Mouse (Mus musculus) kidney, adult 9 months (tissue): ENCODE results near the gene Hip1.

ENCODE experiments used
- DNase-seq: peaks from one replicate; pipeline ENCODE4 v3.0.0; 2022

Gene Hip1

GRCm38 (mm10) chr5:135544865-135545797 is at the start of gene Hip1:
Gene Hip1 (minus strand): TSS chr5:135545120.
- peak; percentile 100 for DNase-seq

DNA sequence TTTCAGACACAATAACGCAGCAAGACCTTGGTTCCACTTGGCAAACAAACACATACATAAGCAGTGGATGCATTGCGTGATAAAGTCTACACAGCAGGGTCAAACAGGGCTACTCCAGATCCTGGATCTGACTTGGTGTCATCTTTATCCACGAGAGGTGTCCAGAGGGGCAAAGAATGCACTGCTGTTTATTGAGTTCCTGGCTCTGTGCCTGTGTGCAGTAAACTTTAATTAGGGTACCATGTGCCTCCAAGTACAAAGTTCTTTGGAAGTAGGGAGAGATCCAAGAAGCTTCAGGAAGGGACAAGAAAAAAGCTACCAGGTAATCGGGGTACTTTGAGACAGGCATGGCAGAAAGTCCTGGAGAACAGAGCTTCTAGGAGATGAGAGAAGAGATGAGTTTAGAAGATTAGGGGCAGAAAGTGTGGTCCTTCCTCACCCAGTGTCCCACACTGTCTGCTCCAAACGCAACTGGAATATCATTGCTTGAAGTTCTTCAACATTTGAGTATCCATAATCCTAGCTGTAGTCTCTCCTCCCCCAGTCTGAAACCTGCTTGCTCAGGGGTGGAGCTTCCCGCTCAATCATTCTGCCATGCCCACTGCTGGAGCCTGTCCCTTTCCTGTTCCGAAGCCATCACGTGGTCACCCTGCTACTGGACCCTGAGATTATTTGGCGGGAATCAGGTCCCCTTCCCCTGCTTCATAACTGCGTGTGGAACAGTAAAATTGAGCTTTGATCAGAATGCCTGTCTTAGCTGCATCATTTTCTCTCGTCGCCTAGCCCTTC is 45.3 kb upstream of the Hip1 start:
- DNase-seq, result peak; percentile 85

GRCm38 (mm10) chr5:135587764-135588163 is 42.8 kb upstream of the Hip1 start:
- DNase-seq, result no peak

DNA sequence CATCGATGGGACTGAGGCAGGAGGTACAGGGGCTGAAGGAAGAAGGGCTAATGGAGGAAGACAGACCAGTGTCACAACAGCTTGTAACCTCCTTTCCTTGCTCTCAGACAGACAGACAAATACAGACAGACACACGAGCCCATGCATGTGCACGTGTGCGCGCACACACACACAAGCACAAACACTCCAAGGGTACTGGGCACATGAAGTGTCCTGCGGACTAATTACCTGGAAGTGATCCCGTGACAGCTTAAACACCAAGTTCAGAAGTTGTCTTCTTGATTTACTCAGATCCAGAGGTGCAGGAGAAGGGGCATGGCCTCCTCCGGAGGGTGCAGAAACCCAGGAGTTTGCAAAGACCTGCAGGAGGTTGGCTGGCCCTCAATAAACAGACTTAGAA is 40.8 kb upstream of the Hip1 start:
- no peak for DNase-seq

GRCm38 (mm10) chr5:135582330-135582729 is 37.4 kb upstream of the Hip1 start:
- no peak for DNase-seq

GRCm38 (mm10) chr5:135579331-135579751 is 34.4 kb upstream of the Hip1 start:
- DNase-seq, result no peak

DNA sequence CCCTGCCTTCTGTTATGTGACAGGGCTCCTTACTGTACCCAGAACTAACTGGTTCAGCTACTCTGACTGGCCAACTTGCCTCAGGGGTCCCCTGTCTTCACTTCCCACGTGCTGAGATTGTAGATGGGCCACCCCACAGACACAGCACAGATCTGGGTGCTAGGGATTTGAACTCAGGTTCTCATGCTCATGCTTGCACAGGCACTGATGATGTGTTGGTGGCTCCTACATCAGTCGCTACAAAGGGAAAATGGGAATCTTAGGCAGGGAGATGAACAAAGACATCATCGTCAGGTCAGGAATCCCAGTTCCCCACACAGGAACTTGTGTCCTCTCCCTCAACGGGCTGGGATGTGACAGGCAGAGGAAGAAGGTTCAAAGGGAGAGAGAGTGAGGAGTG is 31.1 kb upstream of the Hip1 start:
- DNase-seq, result no peak

DNA sequence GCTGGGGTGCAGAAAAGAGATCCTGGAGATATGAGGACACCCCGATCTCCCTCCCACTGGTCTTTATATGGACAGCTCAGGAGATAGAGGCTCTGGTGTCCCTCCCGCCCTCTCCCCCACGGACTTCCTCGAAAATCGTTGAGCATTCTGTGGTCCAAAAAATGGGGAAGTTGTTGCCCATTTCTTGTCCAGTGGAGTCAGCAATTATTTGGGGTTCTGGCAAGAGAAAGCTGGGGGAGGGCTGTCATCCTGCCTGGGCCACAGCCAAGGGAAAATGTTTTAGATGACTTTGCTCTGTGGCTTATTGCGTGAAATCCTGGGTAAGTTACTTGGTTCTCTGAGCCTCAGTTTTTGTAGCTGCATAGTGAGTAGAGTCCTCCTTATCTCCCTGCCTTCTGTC is 28.1 kb upstream of the Hip1 start, which contains the start of gene Ccl24:
Gene Ccl24 (minus strand): TSS at position 44 of the 400 bp plus-strand sequence.
- DNase-seq, result peak; percentile 21

DNA sequence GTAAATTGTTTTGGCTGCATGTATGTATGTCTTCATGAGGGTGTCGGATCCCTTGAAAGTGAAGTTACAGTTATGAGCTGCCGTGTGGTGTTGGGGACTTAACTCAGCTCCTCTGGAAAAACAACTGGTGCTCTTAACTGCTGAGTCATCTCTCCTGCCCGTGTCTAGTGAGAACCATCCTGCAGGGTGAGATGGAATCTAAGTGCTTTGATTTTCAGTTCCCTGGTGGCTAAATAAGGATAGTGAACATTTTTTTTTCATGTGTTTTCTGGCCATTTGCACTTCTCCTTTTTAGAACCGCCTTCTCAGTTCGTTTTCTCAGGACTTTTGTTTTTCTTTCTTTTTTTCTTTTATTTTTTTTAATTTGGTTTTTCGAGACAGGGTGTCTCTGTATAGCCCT is 23.8 kb upstream of the Hip1 start:
- no peak for DNase-seq

- DNase-seq, result no peak
Measured at GRCm38 (mm10) chr5:135567556-135568265, 22.8 kb upstream of the Hip1 start.

DNA sequence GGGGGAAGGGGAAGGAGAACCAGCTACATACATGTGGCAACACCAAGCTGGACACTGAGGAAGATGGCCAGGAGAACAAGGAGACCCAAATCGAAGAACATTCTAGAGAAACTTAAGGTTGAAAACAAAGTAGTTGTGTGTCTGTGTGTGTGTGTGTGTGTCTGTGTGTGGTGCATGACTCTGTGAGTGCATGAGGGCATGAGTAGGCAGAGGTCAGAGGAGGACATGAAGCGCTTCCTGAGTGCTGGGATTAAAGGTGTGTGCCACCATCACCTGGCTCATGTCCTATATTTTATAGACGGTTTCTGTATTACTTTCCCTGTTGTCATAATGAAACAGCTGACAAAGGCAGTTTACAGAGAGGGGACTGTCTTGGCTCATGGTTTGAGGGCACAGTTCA is 18.5 kb upstream of the Hip1 start, which contains the start of gene Ccl26:
Gene Ccl26 (minus strand): TSS at position 101 of the 400 bp plus-strand sequence.
- no peak for DNase-seq

DNA sequence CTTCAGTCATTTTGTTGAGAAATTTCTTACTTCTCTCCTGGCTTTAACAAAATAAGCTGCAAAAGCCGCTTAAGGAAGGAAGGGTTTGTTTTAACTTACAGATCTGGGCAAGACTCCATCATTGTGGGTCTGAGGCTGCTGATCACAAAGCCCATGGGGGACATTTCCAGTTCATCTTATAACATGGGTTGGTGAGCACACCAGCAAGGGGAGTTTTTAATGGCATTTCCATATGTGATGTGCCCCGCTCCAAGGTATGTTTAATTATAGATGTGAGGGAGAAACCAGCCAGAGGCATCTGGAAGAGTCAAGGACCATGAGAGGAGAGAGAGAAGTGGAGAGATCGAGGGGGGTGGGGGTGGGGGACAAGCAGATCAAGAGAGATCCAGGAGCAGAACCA is 12.8 kb upstream of the Hip1 start:
- no peak for DNase-seq

- no peak for DNase-seq
Measured at GRCm38 (mm10) chr5:135557051-135557450, 12.1 kb upstream of the Hip1 start.

GRCm38 (mm10) chr5:135556259-135556658 is 11.3 kb upstream of the Hip1 start:
- DNase-seq, result no peak

DNA sequence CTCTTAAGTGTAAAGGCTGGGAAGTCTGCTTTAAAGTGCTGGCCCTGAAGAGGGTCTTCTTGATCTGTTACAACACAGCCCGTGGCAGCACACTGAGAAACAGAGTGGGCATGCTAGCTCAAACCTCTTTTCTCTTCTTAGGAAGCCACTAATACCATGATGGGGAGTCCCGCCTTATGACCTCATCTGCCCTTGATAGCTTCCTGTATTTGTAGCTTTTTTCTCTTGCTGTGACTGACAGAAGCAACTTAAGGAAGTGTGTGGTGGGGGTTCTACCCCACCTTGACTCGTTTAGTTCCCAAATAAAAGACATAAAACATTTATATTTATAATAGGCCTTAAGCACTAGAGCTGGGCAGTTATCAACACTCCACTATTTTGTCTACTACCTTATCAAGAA is 6.7 kb upstream of the Hip1 start:
- DNase-seq, result no peak

GRCm38 (mm10) chr5:135550910-135551309 is 6.0 kb upstream of the Hip1 start:
- peak; percentile 68 for DNase-seq

DNA sequence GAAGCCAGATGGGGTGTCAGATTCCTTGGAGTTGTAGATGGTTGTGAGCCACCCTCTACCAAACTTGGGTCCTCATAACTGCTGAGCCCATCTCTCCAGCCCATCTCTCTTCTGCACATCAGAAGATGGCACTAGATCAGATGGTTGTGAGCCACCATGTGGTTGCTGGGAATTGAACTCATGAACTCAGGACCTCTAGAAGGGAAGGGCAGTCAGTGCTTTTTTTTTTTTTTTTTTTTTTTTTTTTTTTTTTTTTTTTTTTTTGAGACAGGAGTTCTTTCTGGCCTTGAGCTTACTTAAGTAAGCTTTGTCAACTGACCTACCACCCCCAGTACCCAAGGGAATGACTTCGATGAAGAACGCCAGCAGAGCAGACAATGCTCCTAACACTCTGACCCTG is 3.1 kb upstream of the Hip1 start:
- DNase-seq, result no peak

GRCm38 (mm10) chr5:135544032-135544558 is 825 bp downstream of the Hip1 start:
- no peak for DNase-seq

GRCm38 (mm10) chr5:135537794-135538214 is 7.1 kb downstream of the Hip1 start:
- DNase-seq, result no peak

DNA sequence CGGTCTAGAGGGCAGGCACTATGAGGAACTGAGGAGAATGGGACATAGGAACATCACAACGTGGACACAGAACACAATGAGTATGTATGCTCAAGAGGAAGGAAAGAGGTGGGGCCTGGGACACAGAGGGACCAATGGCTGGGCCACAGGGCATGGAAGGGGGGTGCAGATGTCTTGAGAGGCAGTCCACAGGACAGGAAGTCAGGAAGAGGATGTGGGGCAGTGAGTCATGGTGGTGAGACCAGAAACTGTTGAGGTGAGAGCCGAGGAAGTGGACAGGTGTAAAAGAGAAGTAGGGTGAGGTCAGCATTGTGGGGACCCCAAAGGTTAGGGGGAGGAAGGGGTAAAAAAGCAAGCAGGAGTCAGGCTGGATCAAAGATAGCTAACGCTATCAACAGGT is 7.6 kb downstream of the Hip1 start:
- DNase-seq, result peak; percentile 48

DNA sequence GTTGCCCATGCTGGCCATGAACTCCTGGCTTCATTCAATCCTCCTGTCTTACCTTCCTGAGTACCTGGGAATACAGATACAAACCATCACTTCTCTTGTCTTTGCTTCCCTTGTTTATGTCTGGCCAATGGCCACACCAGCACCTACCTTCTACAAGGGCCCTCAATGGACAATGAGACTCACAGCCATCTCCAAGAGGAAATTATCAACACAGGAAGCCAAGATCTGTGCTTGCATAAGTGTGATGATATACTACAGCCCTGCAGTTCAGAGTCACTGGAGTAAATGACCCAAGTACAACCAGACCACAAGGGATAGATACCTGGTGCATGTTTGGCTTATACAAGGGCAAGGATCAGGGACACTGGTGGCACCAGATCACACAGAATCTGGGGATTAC is 9.1 kb downstream of the Hip1 start:
- no peak for DNase-seq

GRCm38 (mm10) chr5:135533431-135533830 is 11.5 kb downstream of the Hip1 start:
- DNase-seq, result peak; percentile 74
